Mouse (Mus musculus): ENCODE measurements around the gene Nrarp.

Nrarp gene

GRCm38 (mm10) chr2:25197191-25197590 lies 16.6 kb downstream of the Nrarp start:
- no peak for DNase-seq

GRCm38 (mm10) chr2:25197946-25198345 lies 17.4 kb downstream of the Nrarp start:
- DNase-seq: no peak

- no peak for DNase-seq
These were observed 20.1 kb downstream of the Nrarp start for GRCm38 (mm10) chr2:25200631-25201030.

- DNase-seq: peak in 1 of 2 experiments; percentile 48
These were observed 23.2 kb downstream of the Nrarp start for GRCm38 (mm10) chr2:25203631-25204214.

GRCm38 (mm10) chr2:25207593-25207992 lies 27.0 kb downstream of the Nrarp start:
- no peak for DNase-seq

GRCm38 (mm10) chr2:25210686-25211085 lies 30.1 kb downstream of the Nrarp start:
- no peak for DNase-seq

- peak; percentile 92 to 94 for DNase-seq
These were observed 30.6 kb downstream of the Nrarp start, which contains the start of gene Nelfb for GRCm38 (mm10) chr2:25211121-25211670. Gene Nelfb (minus strand): TSS chr2:25211489.

GRCm38 (mm10) chr2:25213266-25213865 lies 32.8 kb downstream of the Nrarp start:
- DNase-seq: no peak

GRCm38 (mm10) chr2:25214444-25214843 lies 33.9 kb downstream of the Nrarp start, which contains the start of gene Stpg3:
Gene Stpg3 (minus strand): TSS chr2:25214637.
- no peak for DNase-seq

- DNase-seq: no peak
These were observed 37.1 kb downstream of the Nrarp start for GRCm38 (mm10) chr2:25217666-25218065.

GRCm38 (mm10) chr2:25218445-25218844 lies 37.9 kb downstream of the Nrarp start, which contains the start of gene Fam166a:
Gene Fam166a (plus strand): TSS chr2:25218745.
- no peak for DNase-seq

- DNase-seq: no peak
These were observed 40.8 kb downstream of the Nrarp start for GRCm38 (mm10) chr2:25221331-25221772.

- peak; percentile 73 to 81 for DNase-seq
These were observed 43.3 kb downstream of the Nrarp start for GRCm38 (mm10) chr2:25223681-25224491.

GRCm38 (mm10) chr2:25224492-25224765 lies 43.9 kb downstream of the Nrarp start, which contains the start of gene Tubb4b:
Gene Tubb4b (minus strand): TSS chr2:25224702.
- no peak for DNase-seq

GRCm38 (mm10) chr2:25224766-25225752 lies 44.5 kb downstream of the Nrarp start:
- peak; percentile 97 to 98 for DNase-seq

GRCm38 (mm10) chr2:25225811-25226379 lies 45.3 kb downstream of the Nrarp start:
- peak in 1 of 2 experiments; percentile 12 for DNase-seq

- peak in 1 of 2 experiments; percentile 42 for DNase-seq
These were observed 46.3 kb downstream of the Nrarp start for GRCm38 (mm10) chr2:25226864-25227263.

- DNase-seq: no peak
These were observed 46.8 kb downstream of the Nrarp start for GRCm38 (mm10) chr2:25227406-25227805.

- peak; percentile 89 to 92 for DNase-seq
These were observed 47.9 kb downstream of the Nrarp start for GRCm38 (mm10) chr2:25228431-25228889.

- DNase-seq: peak in 1 of 2 experiments; percentile 42
These were observed 48.5 kb downstream of the Nrarp start for GRCm38 (mm10) chr2:25228995-25229530.

- DNase-seq: no peak
These were observed 49.0 kb downstream of the Nrarp start for GRCm38 (mm10) chr2:25229582-25229981.

Data from cerebellum, postnatal 14 days (tissue).